Mouse (Mus musculus): ENCODE measurements around the gene Cdc26. TPM values are rescaled to one million over a fixed set of nuclear protein-coding genes. Genes with fewer than 3 reads are reported as not detected.

Cdc26 gene
- total and polyA plus RNA-seq, 3 experiments, result 80.4 to 81.4 TPM; not detected in 1

GRCm38 (mm10) chr4:62369091-62369490, 39.4 kb downstream of the Cdc26 start:
- peak overlapping the region in 1 of 2 experiments; percentile 27; a peak in 1 of 4 replicates for H3K4me3 ChIP-seq (ENCODE audit: control insufficient read depth in 1 of 2, insufficient read depth in 1 of 2, low read depth in 2 of 2, low read length in 2 of 2)
- H3K27ac ChIP-seq (ENCODE audit: control insufficient read depth, low read depth, low read length), result peak overlapping the region; percentile 63
- peaks cover 0 to 33% of the 10 kb centered on the region in 2 experiments; a peak in 3 of 4 replicates for H3K36me3 ChIP-seq (ENCODE audit: control insufficient read depth in 1 of 2, insufficient read depth in 2 of 2, low read length in 2 of 2)
- H3K9me3 ChIP-seq (replicated peaks; ENCODE audit: insufficient read depth, low read length), result no peaks in the 10 kb centered on the region
- H3K9ac ChIP-seq (ENCODE audit: control insufficient read depth, low read depth, low read length, poor library complexity, severe bottlenecking), result peak overlapping the region; percentile 39; the same call in 1 of the 2 replicates
- no peaks in the 10 kb centered on the region for H3K27me3 ChIP-seq (ENCODE audit: control insufficient read depth in 1 of 2, insufficient read depth in 2 of 2, low read length in 2 of 2)
- DNase-seq (ENCODE audit: low read depth, low spot score), result peak; percentile 58
- peaks cover 19 to 20% of the 10 kb centered on the region in 2 experiments for H3K4me1 ChIP-seq (ENCODE audit: control insufficient read depth in 1 of 2, insufficient read depth in 2 of 2, low read length in 2 of 2)
- H3K79me2 ChIP-seq (ENCODE audit: control insufficient read depth, insufficient read depth, low read length, poor library complexity), result peaks cover 19% of the 10 kb centered on the region
- TF ChIP-seq JUND (IDR thresholded peaks at IDR 0.05; ENCODE audit: low read depth, low read length) (no peak), CHD2 (IDR thresholded peaks at IDR 0.05; ENCODE audit: low read length) (no peak), MAX (IDR thresholded peaks at IDR 0.05; ENCODE audit: low read length) (peak; percentile 83; the same call in 1 of the 2 replicates), POLR2A (IDR thresholded peaks at IDR 0.05; ENCODE audit: control insufficient read depth in 1 of 2, insufficient read depth in 1 of 2, low read depth in 1 of 2, low read length in 2 of 2, poor library complexity in 1 of 2) (no peak), ZC3H11A (IDR thresholded peaks at IDR 0.05; ENCODE audit: low read depth, low read length) (no peak), MAZ (IDR thresholded peaks at IDR 0.05; ENCODE audit: low read depth, low read length) (no peak), MXI1 (IDR thresholded peaks at IDR 0.05; ENCODE audit: low read depth, low read length) (peak; percentile 92), USF2 (IDR thresholded peaks at IDR 0.05; ENCODE audit: borderline replicate concordance in 1 of 2, insufficient read depth in 1 of 2, low read depth in 1 of 2, low read length in 2 of 2) (no peak), ETS1 (IDR thresholded peaks at IDR 0.05; ENCODE audit: low read depth, low read length) (peak; percentile 62; the same call in 1 of the 2 replicates), UBTF (IDR thresholded peaks at IDR 0.05; ENCODE audit: borderline replicate concordance, insufficient read depth, low read depth, low read length) (no peak), E2F4 (IDR thresholded peaks at IDR 0.05; ENCODE audit: borderline replicate concordance, low read depth, low read length) (no peak), SMC3 (IDR thresholded peaks at IDR 0.05; ENCODE audit: low read depth, low read length) (no peak), MAFK (IDR thresholded peaks at IDR 0.05; ENCODE audit: borderline replicate concordance, low read depth, low read length) (no peak), ZMIZ1 (IDR thresholded peaks at IDR 0.05; ENCODE audit: low read depth, low read length) (no peak), RCOR1 (IDR thresholded peaks at IDR 0.05; ENCODE audit: low read depth, low read length) (peak; percentile 61; the same call in 1 of the 2 replicates), POLR2AphosphoS5 (IDR thresholded peaks at IDR 0.05; ENCODE audit: borderline replicate concordance, low read depth, low read length) (no peak), GABPA (IDR thresholded peaks at IDR 0.05; ENCODE audit: low read depth, low read length) (no peak), SIN3A (IDR thresholded peaks at IDR 0.05; ENCODE audit: low read length) (peak; percentile 71), TBP (IDR thresholded peaks at IDR 0.05; ENCODE audit: low read depth, low read length) (no peak), CHD1 (IDR thresholded peaks at IDR 0.05; ENCODE audit: low read depth, low read length) (no peak), ELF1 (IDR thresholded peaks at IDR 0.05; ENCODE audit: low read depth, low read length) (no peak), GATA1 (IDR thresholded peaks at IDR 0.05; ENCODE audit: low read depth, low read length) (peak; percentile 73), EP300 (IDR thresholded peaks at IDR 0.05; ENCODE audit: low read depth in 1 of 2, low read length in 2 of 2) (peak; percentile 53 to 55; a peak in 2 of 4 replicates), MYC (IDR thresholded peaks at IDR 0.05; ENCODE audit: low read depth, low read length) (peak; percentile 87), BHLHE40 (IDR thresholded peaks at IDR 0.05; ENCODE audit: borderline replicate concordance, low read depth, low read length) (peak; percentile 79; the same call in 1 of the 2 replicates), HCFC1 (IDR thresholded peaks at IDR 0.05; ENCODE audit: low read depth, low read length) (peak; percentile 54; the same call in 1 of the 2 replicates), TCF12 (IDR thresholded peaks at IDR 0.05; ENCODE audit: low read depth, low read length) (peak; percentile 56; the same call in 1 of the 2 replicates), KAT2A (conservative IDR thresholded peaks at IDR 0.05; ENCODE audit: low read depth, low read length) (no peak), MEF2A (IDR thresholded peaks at IDR 0.05; ENCODE audit: extremely low read depth, insufficient replicate concordance, low read depth, low read length, poor library complexity, severe bottlenecking) (no peak), NELFE (IDR thresholded peaks at IDR 0.05; ENCODE audit: low read depth, low read length) (no peak), USF1 (IDR thresholded peaks at IDR 0.05; ENCODE audit: low read depth, low read length) (peak; percentile 61; the same call in 1 of the 2 replicates), TAL1 (IDR thresholded peaks at IDR 0.05; ENCODE audit: low read length) (no peak; the same call in none of the 2 replicates), ZNF384 (IDR thresholded peaks at IDR 0.05; ENCODE audit: low read depth, low read length) (no peak), MYB (IDR thresholded peaks at IDR 0.05; ENCODE audit: low read depth, low read length) (no peak), CTCF (IDR thresholded peaks at IDR 0.05 in 2 of 3, conservative IDR thresholded peaks at IDR 0.05 in 1 of 3; ENCODE audit: control insufficient read depth in 1 of 3, insufficient read depth in 1 of 3, low read depth in 2 of 3, low read length in 3 of 3, poor library complexity in 1 of 3, severe bottlenecking in 1 of 3) (no peak), NRF1 (IDR thresholded peaks at IDR 0.05; ENCODE audit: insufficient read depth, low read depth, low read length, poor library complexity, severe bottlenecking) (no peak), RAD21 (IDR thresholded peaks at IDR 0.05; ENCODE audit: low read depth, low read length) (no peak)
